Mouse (Mus musculus) granulocyte monocyte progenitor cell, adult 5-6 weeks (primary cell): ENCODE data around the gene Pdf. TPM values are rescaled to one million over a fixed set of nuclear protein-coding genes. Genes with fewer than 3 reads are reported as not detected.
"Not testable (repeated sequence)": the region's sequence is repeated elsewhere in the genome, so short reads cannot be mapped to it uniquely, and the experiment has no call there.

Experiments used
- ATAC-seq: replicated peaks from 2 replicates; pipeline ENCODE4 v1.8.0; 2016; ENCODE audit warnings: mild to moderate bottlenecking, moderate TSS enrichment, inconsistent platforms; ENCODE audit not compliant: poor library complexity, severe bottlenecking
- total RNA-seq, 2 experiments: library from RNA; stranded (forward) in 1 of 2; stranded (reverse) in 1 of 2; fragments of 200-712, 200-1000 nt in 1 of 2; fragments of >200 nt in 1 of 2; fragmentation: Nextera tagmentation in 1 of 2; gene quantifications; 2 replicates each; pipeline ENCODE4 v1.2.3; 2014 to 2017

Pdf gene
- total RNA-seq, 2 experiments from 2014 or later = 42.5 to 50.8 TPM

DNA sequence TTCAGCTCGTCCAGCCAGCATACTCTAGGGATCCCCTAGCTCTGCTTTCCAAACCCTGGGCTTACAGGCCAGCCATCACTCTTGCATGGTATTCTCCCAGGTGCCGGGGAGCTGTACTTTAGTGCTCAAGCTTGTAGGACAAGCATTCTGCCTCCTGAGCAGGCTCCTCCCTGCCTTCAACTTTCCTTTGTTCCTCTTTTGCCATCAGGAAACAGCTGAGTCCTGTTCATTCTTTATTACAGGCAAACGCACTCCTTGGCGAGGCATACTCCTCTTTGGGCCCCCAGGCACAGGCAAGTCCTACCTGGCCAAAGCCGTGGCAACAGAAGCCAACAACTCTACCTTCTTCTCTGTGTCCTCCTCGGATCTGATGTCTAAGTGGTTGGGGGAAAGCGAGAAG lies 7.8 kb downstream of the Pdf start:
- ATAC-seq = peak; percentile 82

DNA sequence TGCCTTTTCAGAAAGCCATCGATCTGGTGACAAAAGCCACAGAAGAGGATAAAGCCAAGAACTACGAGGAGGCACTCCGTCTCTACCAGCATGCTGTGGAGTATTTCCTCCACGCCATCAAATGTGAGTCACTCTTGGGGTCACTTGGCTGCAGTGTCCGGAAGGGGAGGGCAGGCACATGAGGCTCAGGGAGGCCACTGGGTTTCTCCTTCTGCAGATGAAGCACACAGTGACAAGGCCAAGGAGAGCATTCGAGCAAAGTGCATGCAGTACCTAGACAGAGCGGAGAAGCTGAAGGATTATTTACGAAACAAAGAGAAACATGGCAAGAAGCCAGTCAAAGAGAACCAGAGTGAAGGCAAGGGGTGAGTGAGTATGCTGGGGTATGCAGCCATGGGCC lies 11.8 kb downstream of the Pdf start:
- ATAC-seq = no peak

DNA sequence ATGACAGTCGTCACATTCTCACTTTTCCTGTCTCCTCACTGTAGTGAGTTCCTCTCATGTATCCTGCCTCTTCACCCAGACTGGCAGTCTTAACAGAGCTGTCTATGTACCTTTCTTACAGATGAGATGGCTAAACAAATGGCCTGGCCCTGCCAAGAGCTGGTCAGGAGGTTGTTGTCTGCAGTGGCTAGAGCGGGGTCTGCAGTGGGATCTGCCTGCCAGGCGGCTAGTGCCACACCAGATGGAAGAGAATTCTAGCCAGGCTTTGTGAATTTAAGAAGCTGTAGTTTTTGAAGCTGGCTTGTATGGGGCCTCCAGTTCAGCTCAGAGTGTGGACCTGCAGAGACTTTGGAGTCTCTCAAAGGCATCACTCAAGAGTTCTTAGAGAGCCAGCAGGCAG lies 12.8 kb downstream of the Pdf start:
- no peak for ATAC-seq

DNA sequence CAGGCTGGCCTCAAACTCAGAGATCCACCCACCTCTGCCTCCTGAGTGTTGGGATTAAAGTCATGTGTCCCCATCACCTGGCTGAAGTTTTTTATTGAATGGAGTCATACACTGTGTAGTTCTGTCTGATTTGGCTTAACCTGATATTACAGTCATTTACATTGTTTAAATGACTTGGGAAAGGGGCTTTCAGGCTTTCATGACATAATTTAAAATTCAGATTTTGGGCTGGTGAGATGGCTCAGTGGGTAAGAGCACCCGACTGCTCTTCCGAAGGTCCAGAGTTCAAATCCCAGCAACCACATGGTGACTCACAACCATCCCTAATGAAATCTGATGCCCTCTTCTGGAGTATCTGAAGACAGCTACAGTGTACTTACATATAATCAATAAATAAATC lies 14.8 kb downstream of the Pdf start:
- not testable (repeated sequence) for ATAC-seq

DNA sequence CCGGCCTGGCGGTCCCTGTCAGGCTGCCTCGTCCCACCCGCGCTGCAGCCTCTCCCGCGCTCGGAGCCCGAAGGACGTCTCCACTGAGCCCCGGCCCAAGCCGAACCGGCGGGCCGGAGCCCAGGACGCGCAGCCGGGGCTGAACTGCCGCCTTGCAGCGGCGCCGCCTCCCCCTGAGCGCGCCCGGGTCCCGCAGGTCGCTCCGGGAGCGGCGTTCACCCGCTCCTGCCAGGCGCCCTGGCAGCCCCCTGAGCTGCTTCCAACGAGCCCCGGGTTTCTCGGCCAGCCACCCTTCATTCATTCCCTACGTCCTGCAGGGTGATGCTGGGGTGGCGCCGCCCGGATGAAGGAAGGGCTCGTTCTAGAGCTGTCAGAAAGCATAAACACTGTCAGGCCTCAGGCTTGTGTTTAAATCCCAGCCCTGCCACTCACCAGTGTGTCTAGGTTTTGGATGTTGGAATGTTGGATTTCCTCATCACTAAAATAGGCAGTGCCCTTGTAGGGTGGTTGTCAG lies 16.8 kb downstream of the Pdf start:
- peak; percentile 1; the same call in 1 of the 2 replicates for ATAC-seq

DNA sequence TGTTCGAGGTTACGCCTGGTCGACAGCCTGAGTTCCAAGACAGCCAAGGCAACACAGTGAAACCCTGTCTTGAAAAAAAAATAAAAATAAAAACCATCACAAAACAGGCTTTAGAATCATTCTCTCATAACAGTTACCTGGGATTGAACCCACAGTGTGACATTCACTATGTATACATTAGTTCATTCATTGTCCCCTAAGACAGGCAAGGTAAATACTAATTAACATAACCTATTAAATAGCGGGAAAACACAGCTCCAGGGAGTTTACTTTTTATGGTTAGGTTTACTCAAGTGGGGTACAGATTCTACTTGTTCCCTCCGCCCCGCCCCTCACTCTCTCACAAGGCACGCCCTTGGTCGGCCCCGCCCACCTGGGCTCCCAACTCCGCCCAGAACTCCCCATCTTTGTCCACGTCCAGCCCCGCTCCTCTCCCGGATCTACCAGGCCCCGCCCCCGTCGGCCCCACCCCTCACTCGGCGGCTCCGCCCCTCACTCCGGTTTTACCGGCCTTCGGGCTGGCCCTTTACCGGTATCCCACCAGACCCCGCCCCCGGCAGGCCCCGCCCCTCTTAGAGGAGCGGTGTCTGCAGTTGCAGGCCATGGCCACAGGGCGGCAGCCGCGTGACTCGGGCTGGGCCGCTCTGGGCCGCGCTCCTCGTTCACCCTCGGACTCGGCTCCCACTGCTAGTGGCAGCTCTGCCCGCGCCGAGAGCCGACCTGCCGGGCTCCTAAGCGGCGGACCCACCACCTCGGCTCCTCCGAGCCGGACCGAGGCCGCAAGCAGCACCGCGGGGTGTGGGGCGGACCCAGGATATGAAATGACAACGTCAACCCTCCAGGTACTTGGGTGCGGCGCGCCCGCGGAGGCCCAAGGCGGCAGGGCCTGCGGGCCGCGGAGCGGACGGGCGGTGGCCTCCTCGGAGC lies 17.5 kb downstream of the Pdf start, which contains the start of gene Vps4a:
Gene Vps4a, plus strand, starts transcription at position 573 of the 927 bp plus-strand sequence.
- peak; percentile 82 for ATAC-seq

DNA sequence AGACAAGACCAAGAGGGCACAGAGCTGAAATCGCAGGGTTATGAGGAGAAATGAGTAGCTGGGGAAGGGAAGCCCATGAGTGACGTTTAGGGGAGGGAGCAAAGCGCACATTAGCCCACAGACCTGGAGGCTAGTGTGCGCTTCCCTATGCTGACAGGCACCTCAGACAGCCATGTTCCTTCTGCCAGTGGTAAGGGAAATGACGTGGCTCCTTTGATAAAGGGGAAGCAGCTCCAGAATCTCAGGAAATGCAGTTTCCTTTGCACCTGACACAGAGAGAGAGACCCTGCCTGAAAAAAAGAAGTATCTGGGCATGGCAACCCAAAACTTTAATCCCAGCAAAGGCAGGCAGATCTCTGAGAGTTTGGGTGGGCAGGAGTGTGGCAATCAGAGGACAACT lies 18.4 kb downstream of the Pdf start:
- peak; percentile 78 for ATAC-seq

DNA sequence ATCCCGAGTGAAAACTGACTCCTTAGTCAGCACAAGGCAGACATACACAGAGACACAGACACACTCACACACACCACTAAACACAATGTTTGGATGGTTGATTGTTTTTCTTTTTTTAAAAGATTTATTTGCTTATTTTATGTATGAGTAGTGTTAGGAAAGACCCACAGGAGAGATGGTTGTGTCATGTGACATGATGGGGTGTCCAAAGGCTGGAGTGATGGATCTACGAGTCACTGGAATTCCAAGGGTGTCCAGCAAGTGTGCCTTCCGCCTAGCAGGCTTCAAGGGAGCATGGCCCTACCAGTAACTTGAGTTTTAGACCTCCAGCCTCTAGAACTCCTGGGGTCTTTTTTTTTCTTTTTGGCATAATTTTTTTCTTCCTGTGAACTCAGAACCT lies 19.1 kb downstream of the Pdf start:
- ATAC-seq = no peak

DNA sequence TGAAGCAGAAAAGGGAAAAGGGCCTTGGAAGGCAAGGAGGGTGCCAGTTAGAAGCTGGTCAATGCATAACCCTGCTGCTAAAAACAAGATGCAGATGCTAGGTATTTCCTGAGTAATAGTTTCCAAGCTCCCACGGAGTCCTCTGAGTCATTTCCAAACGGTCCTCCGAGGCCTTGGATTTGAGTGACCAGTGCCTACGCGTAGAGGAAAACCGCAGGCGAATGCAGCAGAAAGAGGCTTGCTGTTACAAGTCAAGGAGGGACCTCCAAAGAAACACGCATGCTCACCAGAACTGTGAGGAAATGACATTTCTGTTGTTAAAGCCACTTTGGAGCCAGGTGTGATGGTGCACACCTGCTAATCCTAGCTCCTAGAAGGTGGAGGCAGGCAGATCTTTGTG lies 24.9 kb downstream of the Pdf start:
- no peak for ATAC-seq

DNA sequence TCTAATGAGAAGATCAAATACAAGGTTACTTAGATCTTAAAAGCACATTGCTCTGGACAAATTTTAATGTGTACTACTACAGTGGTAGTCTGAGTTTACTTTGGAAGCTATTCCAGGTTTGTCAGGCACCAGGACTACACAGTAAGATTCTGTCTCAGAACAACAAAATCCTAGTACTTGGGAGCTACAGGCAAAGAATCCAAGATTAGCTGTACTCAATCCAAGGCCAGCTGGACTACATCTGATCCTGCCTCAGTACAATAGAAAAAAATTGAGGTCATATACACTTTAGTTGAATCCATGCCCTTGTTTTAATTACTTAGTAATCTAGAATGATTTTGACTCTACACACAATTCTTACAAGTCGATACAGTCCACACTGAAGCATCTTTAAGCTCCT lies 33.5 kb downstream of the Pdf start:
- no peak for ATAC-seq

DNA sequence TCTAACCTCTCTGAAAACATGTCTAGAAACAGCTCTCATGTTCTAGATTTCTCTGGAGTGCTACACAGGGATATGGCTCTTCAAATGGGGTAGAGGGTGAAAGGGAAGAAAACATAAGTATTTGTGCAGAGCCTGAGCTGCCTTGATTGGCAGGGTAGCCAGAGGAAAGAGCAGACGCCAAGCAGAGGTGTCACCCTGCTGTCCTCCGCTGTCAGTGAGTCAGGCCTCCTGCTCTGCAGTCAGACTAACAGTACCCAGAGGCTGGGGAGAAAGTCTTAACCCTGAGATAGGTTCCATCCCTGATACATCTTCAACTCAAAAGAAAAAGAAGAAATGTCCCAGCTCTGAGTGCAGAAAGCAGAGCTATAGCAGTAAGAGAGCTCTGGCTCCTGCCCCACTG lies 35.7 kb downstream of the Pdf start:
- ATAC-seq = no peak

DNA sequence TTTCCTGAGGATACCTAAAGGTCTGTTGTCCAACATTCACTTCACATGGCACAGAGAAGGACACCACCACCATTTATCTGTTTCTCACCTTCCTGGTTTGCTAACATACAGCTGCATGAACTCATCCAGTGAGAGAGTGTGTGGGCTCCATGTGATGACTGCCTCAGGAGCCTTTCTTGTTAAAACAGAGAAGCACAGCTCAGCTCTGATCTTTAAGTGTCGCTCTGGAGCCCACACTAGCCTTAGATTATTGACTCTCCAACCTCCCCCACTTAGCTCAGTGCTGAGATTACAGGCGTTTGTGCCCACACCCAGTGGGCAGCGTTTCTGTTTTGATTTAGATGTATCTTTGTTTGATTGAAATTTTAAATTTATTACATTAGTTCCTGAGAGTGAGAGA lies 40.6 kb downstream of the Pdf start:
- ATAC-seq = no peak

DNA sequence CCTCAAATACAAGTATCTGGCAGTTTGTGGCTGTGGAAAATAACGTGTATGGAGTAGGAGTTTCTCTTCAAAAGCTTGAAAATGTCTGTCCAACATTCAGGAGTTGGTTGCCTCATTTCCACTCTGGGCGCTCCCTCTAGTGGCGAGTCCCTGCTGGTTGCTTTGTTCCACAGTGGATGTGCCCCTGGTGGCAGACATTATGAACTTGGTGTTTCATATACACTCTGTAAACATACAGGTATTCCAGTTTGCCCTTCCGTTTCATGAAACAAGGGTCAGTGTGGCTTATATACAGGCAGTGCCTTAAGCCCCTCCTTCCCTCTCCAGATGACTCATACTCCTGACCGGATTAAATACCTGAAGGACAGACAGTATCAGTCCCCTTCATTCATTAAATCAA lies 45.9 kb downstream of the Pdf start:
- ATAC-seq = peak; percentile 100

DNA sequence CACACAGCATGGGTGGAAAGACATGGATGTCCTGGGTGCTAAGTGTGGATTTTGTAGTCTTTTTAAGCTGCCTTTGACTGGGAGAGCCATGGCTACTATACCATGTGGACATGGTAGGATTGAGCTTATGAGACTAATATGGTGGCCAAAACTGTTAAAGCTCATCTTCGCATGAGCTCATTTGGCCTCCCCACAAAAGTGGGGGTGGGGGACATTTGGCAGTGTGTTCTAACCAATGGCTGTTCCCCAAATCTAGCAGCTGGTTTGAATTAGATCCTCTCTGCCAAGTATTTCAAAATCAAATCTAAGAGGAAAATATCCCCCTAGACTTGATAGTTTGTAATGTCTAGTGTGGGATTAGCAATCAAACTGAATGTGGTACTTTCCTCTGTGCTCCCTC lies 49.3 kb downstream of the Pdf start:
- no peak for ATAC-seq

DNA sequence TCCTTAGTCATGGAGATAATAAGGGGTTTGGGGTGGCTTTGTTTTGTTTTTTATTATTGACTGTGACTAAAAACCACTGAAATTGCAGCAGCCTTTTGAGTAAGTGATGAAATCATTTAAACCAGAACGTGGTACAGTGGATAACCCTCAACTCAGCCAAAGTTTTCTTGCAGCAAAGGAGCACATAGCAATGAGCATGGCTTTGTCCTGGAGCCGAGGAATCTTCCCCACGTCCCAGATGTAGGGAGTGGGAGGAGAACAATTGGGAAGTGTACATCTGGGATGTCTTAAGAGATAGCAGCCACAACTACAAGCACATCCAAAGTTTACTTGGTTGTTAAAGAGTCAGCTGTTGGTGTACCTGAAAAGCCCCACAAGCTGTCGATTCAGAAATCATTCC lies 51.0 kb downstream of the Pdf start:
- no peak for ATAC-seq

DNA sequence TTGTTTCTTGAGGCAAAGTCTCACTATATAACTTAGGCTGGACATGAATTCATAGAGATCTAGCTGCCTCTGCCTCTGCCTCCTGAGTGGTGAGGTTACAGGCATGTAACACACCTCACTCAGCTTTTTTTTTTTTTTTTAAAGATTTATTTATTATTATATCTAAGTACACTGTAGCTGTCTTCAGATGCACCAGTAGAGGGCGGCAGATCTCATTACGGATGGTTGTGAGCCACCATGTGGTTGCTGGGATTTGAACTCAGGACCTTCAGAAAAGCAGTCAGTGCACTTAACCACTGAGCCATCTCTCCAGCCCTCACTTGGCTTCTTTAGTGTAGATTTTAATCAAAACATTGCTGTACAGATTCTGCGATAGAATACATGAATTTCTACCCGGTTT lies 52.1 kb downstream of the Pdf start:
- ATAC-seq = not testable (repeated sequence)

Other genes starting within 250 kb of the Pdf start
- not detected in 2 replicates for gene Has3, start 178.4 kb downstream of the Pdf start, total RNA-seq (2014; fragmentation: Nextera tagmentation)
- gene Has3, start 178.4 kb downstream of the Pdf start, total RNA-seq (2017) = 0.17 and 0.77 TPM in 2 replicates
- 55.7 and 56.0 TPM in 2 replicates for gene Utp4, start 155.0 kb downstream of the Pdf start, total RNA-seq (2014; fragmentation: Nextera tagmentation)
- gene Utp4, start 155.0 kb downstream of the Pdf start, total RNA-seq (2017) = 50.3 and 57.8 TPM in 2 replicates
- gene Sntb2, start 112.9 kb downstream of the Pdf start, total RNA-seq (2014; fragmentation: Nextera tagmentation) = 5.4 and 7.1 TPM in 2 replicates
- 5.9 and 6.2 TPM in 2 replicates for gene Sntb2, start 112.9 kb downstream of the Pdf start, total RNA-seq (2017)
- 21.7 and 22.4 TPM in 2 replicates for gene Vps4a, start 17.4 kb downstream of the Pdf start, total RNA-seq (2014; fragmentation: Nextera tagmentation)
- 29.8 and 31.7 TPM in 2 replicates for gene Vps4a, start 17.4 kb downstream of the Pdf start, total RNA-seq (2017)
- gene Cog8, start 8.1 kb upstream of the Pdf start, total RNA-seq (2014; fragmentation: Nextera tagmentation) = 17.0 and 23.7 TPM in 2 replicates
- 22.3 and 25.0 TPM in 2 replicates for gene Cog8, start 8.1 kb upstream of the Pdf start, total RNA-seq (2017)
- gene Nip7, start 8.3 kb upstream of the Pdf start, total RNA-seq (2014; fragmentation: Nextera tagmentation) = 53.7 and 59.8 TPM in 2 replicates
- gene Nip7, start 8.3 kb upstream of the Pdf start, total RNA-seq (2017) = 56.1 and 67.4 TPM in 2 replicates
- not detected in 2 replicates for gene Tmed6, start 17.0 kb upstream of the Pdf start, total RNA-seq (2014; fragmentation: Nextera tagmentation)
- not detected in 2 replicates for gene Tmed6, start 17.0 kb upstream of the Pdf start, total RNA-seq (2017)
- gene Terf2, start 47.9 kb upstream of the Pdf start, total RNA-seq (2014; fragmentation: Nextera tagmentation) = 39.1 and 46.7 TPM in 2 replicates
- 22.3 and 26.3 TPM in 2 replicates for gene Terf2, start 47.9 kb upstream of the Pdf start, total RNA-seq (2017)
- 64.4 and 68.5 TPM in 2 replicates for gene Cyb5b, start 102.0 kb upstream of the Pdf start, total RNA-seq (2014; fragmentation: Nextera tagmentation)
- 59.0 and 67.4 TPM in 2 replicates for gene Cyb5b, start 102.0 kb upstream of the Pdf start, total RNA-seq (2017)
- 32.0 TPM in 2 replicates for gene Nfat5, start 244.9 kb upstream of the Pdf start, total RNA-seq (2014; fragmentation: Nextera tagmentation)
- 15.6 and 27.1 TPM in 2 replicates for gene Nfat5, start 244.9 kb upstream of the Pdf start, total RNA-seq (2017)